Mouse (Mus musculus): ENCODE data around the gene Gpr18.

DNA sequence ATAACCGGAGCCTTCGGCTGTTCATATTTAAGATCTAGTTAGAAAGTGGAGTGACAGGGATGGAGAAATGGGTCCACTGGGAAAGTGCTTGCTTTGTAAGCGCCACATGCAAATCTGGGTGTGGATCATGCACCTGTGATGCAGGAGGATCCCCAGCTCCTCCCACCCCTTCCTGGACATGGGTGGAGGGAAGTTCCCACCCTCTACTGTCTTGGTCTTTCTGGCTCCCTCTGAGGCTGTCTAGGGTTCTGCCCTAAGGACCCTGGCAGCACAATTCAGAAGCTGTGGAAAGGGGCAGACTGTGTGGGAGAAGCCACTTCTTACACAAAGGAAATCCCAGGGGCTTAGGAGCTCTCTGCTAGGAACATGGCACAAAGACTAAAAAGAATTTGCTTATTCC lies 16.0 kb upstream of the Gpr18 start:
- TF ChIP-seq CTCF (IDR thresholded peaks at IDR 0.05; ENCODE audit: borderline replicate concordance, insufficient read depth, low read depth, low read length) (no peak), POLR2A (IDR thresholded peaks at IDR 0.05; ENCODE audit: borderline replicate concordance, insufficient read depth, low read length) (no peak)

Data from cerebellum, adult 2 months (tissue).